Mouse (Mus musculus) liver, adult 2 months (tissue): ENCODE results near the gene Ceacam9.

ENCODE experiments used
- CTCF ChIP-seq: fragments of 200-500 bp; IDR thresholded peaks from 2 replicates; pipeline ENCODE4 v1.5.1; 2011; ENCODE audit warnings: low read depth, low read length, control low read depth
- POLR2A ChIP-seq: fragments of 200-500 bp; IDR thresholded peaks from 2 replicates; pipeline ENCODE4 v1.6.1; 2011; ENCODE audit warnings: low read length, control low read depth; ENCODE audit not compliant: insufficient read depth; ENCODE audit errors: extremely low read depth

DNA sequence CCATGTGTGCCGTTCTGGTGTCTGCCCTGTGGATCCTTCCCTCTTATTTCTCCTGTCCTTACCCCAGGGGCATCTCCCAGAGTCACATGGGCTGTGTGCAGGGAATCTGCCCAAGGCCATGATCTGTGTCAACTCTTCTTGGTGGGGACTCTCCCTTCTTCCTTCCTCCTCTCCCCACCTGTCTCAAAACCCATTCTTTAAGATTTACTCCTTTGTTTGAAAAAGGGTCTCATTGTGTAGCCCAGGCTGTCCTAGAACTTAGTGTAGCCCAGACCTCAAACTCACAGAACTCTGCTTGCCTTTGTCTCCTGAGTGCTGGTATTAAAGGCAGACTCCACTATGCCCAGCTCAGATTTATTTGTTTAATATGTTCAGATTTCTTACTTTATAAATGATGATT lies 46.1 kb upstream of the Ceacam9 start, which contains the start of gene Ceacam15:
- TF ChIP-seq CTCF (no peak), POLR2A (no peak)
